Mouse (Mus musculus) myocyte (in vitro differentiated cells): ENCODE data around the gene Tspan18.

Experiments
- MYOG ChIP-seq, 3 experiments: IDR thresholded peaks; one replicate each; pipeline ENCODE4 v1.6.1; 2011; ENCODE audit warnings: control low read depth in 2 of 3, low read depth in 2 of 3, mild to moderate bottlenecking in 2 of 3; ENCODE audit not compliant: insufficient read length in 2 of 3, control insufficient read depth in 1 of 3, insufficient read depth in 1 of 3
- POLR2A ChIP-seq: IDR thresholded peaks from one replicate; pipeline ENCODE4 v1.6.1; 2011; ENCODE audit warnings: low read depth, mild to moderate bottlenecking, control low read depth, moderate library complexity; ENCODE audit not compliant: insufficient read length
- POLR2AphosphoS2 ChIP-seq: IDR thresholded peaks from one replicate; pipeline ENCODE4 v1.6.1; 2011; ENCODE audit warnings: low read depth, control low read depth; ENCODE audit not compliant: insufficient read length
- TCF12 ChIP-seq: IDR thresholded peaks from one replicate; pipeline ENCODE4 v1.6.1; 2011; ENCODE audit warnings: mild to moderate bottlenecking, control low read depth; ENCODE audit not compliant: poor library complexity, insufficient read depth, severe bottlenecking

DNA sequence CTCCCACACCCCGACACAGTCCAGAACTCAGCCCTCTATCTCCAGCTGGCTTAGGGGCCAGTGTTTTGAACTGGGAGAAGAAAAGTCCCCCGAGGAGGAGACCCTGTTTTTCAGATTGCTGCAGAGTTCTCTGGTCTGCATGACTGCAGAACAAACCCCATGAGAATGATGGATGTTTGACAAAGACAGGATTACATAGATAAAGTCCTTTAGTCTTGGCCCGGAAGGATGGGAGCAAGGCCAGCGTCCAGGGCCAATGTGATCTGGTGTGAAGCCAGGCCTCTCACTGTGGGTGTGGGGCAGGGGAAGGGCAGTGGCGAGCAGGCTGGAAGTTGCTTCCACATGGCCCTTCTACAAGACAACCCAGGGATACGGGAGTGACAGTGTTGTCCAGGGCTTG, 110.8 kb downstream of the Tspan18 start:
- TF ChIP-seq MYOG (IDR thresholded peaks at IDR 0.05; ENCODE audit: control insufficient read depth in 1 of 3, insufficient read depth in 1 of 3, insufficient read length in 2 of 3, low read depth in 2 of 3), result no peak
- no peak for TF ChIP-seq POLR2AphosphoS2
- TF ChIP-seq POLR2A, result no peak
- TF ChIP-seq TCF12, result no peak
